Mouse (Mus musculus) gastrocnemius, postnatal 14 days (tissue): ENCODE results near the gene Cdk5r1. TPM values are rescaled to one million over a fixed set of nuclear protein-coding genes. Genes with fewer than 3 reads are reported as not detected.

ENCODE experiments used
- DNase-seq: peaks from one replicate; pipeline ENCODE4 v3.0.0; 2021; ENCODE audit warnings: mixed read lengths
- intact Hi-C: fragments of 180-260 bp; cut with DNase I; formaldehyde crosslinking; loops from one replicate; pipeline ENCODE4 v1.15.1; 2025; ENCODE audit warnings: low total_unique reads
- total RNA-seq, 2 experiments: library from RNA; stranded (reverse); gene quantifications; 2 replicates each; pipeline ENCODE4 v1.2.3; 2021

Cdk5r1 gene
- total RNA-seq, 2 experiments from 2014 or later = 1.5 to 3.0 TPM

- DNase-seq = no peak
- intact Hi-C loops = loop anchor here (5.0 kb wide), 1 partner anchor 37 kb away; no protein-coding TSS in a partner anchor
Observed at GRCm38 (mm10) chr11:80479906-80480866, 3.4 kb downstream of the Cdk5r1 start.

- intact Hi-C loops = loop anchor here (5.0 kb wide), 1 partner anchor 36 kb away; no protein-coding TSS in a partner anchor
- no peak for DNase-seq
Observed at GRCm38 (mm10) chr11:80481409-80482050, 4.7 kb downstream of the Cdk5r1 start.

GRCm38 (mm10) chr11:80482347-80482746 lies 5.5 kb downstream of the Cdk5r1 start:
- no peak for DNase-seq
- intact Hi-C loops = loop anchor here (5.0 kb wide), 1 partner anchor 35 kb away; no protein-coding TSS in a partner anchor

- no peak for DNase-seq
- intact Hi-C loops = loop anchor here (5.0 kb wide), 1 partner anchor 34 kb away; no protein-coding TSS in a partner anchor
Observed at GRCm38 (mm10) chr11:80482921-80483320, 6.1 kb downstream of the Cdk5r1 start.

- intact Hi-C loops = loop anchor here (5.0 kb wide), 1 partner anchor 34 kb away; no protein-coding TSS in a partner anchor
- DNase-seq = no peak
Observed at GRCm38 (mm10) chr11:80483536-80484067, 6.8 kb downstream of the Cdk5r1 start.

GRCm38 (mm10) chr11:80484191-80484791 lies 7.5 kb downstream of the Cdk5r1 start:
- intact Hi-C loops = loop anchor here (5.0 kb wide), 1 partner anchor 33 kb away; no protein-coding TSS in a partner anchor
- DNase-seq = no peak

- no peak for DNase-seq
- intact Hi-C loops = no loop called here
Observed at GRCm38 (mm10) chr11:80485120-80485551, 8.3 kb downstream of the Cdk5r1 start.

GRCm38 (mm10) chr11:80485622-80486206 lies 8.9 kb downstream of the Cdk5r1 start:
- intact Hi-C loops = no loop called here
- no peak for DNase-seq

GRCm38 (mm10) chr11:80487904-80488587 lies 11.2 kb downstream of the Cdk5r1 start:
- intact Hi-C loops = no loop called here
- DNase-seq = no peak

GRCm38 (mm10) chr11:80489172-80489881 lies 12.5 kb downstream of the Cdk5r1 start:
- intact Hi-C loops = no loop called here
- DNase-seq = peak; percentile 49

GRCm38 (mm10) chr11:80489882-80490196 lies 13.0 kb downstream of the Cdk5r1 start:
- DNase-seq = no peak
- intact Hi-C loops = no loop called here

GRCm38 (mm10) chr11:80490831-80491230 lies 14.0 kb downstream of the Cdk5r1 start:
- no peak for DNase-seq
- intact Hi-C loops = no loop called here

GRCm38 (mm10) chr11:80493186-80493585 lies 16.4 kb downstream of the Cdk5r1 start:
- intact Hi-C loops = no loop called here
- DNase-seq = no peak

- DNase-seq = no peak
- intact Hi-C loops = no loop called here
Observed at GRCm38 (mm10) chr11:80494852-80495251, 18.0 kb downstream of the Cdk5r1 start.

GRCm38 (mm10) chr11:80495972-80496371 lies 19.1 kb downstream of the Cdk5r1 start:
- intact Hi-C loops = no loop called here

GRCm38 (mm10) chr11:80496640-80497039 lies 19.8 kb downstream of the Cdk5r1 start:
- intact Hi-C loops = no loop called here
- DNase-seq = no peak

More at GRCm38 (mm10) chr11:80495972-80496371, 19.1 kb downstream of the Cdk5r1 start:
- DNase-seq = no peak

- DNase-seq = no peak
- intact Hi-C loops = no loop called here
Observed at GRCm38 (mm10) chr11:80497225-80497919, 20.5 kb downstream of the Cdk5r1 start.
